Mouse (Mus musculus): Measurements from ENCODE around the gene Tnpo3.

DNA sequence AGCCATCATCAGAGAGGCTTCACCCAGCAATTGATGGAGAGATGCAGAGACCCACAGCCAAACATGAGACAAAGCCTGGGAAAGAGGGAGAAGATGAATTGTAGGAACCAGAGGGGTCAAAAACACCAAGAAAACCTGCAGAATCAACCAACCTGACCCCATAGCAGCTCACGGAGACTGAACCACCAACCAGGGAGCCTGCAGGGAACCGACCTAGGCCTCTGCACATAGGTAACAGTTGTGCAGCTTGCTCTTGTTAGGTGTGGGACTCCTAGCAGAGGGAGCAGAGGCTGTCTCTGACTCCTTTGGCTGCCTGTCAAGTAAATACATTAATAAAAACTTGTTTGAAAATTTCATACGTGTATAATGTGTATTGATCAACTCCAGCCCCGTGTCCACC lies 32.1 kb upstream of the Tnpo3 start:
- TF ChIP-seq GATA1 (IDR thresholded peaks at IDR 0.05; ENCODE audit: borderline replicate concordance, low read length), result no peak
- TF ChIP-seq FLI1 (IDR thresholded peaks at IDR 0.05; ENCODE audit: low read length), result no peak

Measured in megakaryocyte, embryonic 14.5 days (primary cell).